Mouse (Mus musculus) right cerebral cortex, postnatal 4 days (tissue): ENCODE measurements at regions not wholly inside any gene's neighbourhood (a gene's known extent, or its start where the extent isn't known, plus 50 kb on each side); places are given as distances from the start of the nearest gene placed in this dataset.

ENCODE experiments used
- DNase-seq: peaks from one replicate; pipeline ENCODE4 v3.0.0-alpha.2; 2022

GRCm38 (mm10) chr12:97915026-97915425 is 344.2 kb downstream of the Galc start:
- no peak for DNase-seq

- DNase-seq: no peak
These were observed 346.5 kb downstream of the Galc start for GRCm38 (mm10) chr12:97912730-97913129.

- no peak for DNase-seq
These were observed 360.0 kb downstream of the Galc start for GRCm38 (mm10) chr12:97899266-97899665.

- no peak for DNase-seq
These were observed 361.1 kb downstream of the Galc start for GRCm38 (mm10) chr12:97898178-97898577.

- no peak for DNase-seq
These were observed 363.3 kb downstream of the Galc start for GRCm38 (mm10) chr12:97895981-97896380.

GRCm38 (mm10) chr12:97888801-97889455 is 370.3 kb downstream of the Galc start:
- DNase-seq: no peak

GRCm38 (mm10) chr12:97888291-97888800 is 370.9 kb downstream of the Galc start:
- DNase-seq: no peak

- no peak for DNase-seq
These were observed 376.8 kb downstream of the Galc start for GRCm38 (mm10) chr12:97882439-97882838.

- peak; percentile 90 for DNase-seq
These were observed 386.9 kb downstream of the Galc start for GRCm38 (mm10) chr12:97872391-97872790.

- no peak for DNase-seq
These were observed 396.3 kb downstream of the Galc start for GRCm38 (mm10) chr12:97862921-97863320.

- peak; percentile 13 for DNase-seq
These were observed 422.9 kb downstream of the Galc start for GRCm38 (mm10) chr12:97836202-97836908.

- no peak for DNase-seq
These were observed 465.7 kb downstream of the Galc start for GRCm38 (mm10) chr12:97793364-97794120.

GRCm38 (mm10) chr12:97783476-97783875 is 475.8 kb downstream of the Galc start:
- DNase-seq: no peak

- DNase-seq: no peak
These were observed 500.1 kb downstream of the Galc start for GRCm38 (mm10) chr12:97759116-97759515.

- no peak for DNase-seq
These were observed 500.6 kb downstream of the Galc start for GRCm38 (mm10) chr12:97758624-97759023.

- DNase-seq: no peak
These were observed 509.1 kb downstream of the Galc start for GRCm38 (mm10) chr12:97750166-97750565.

GRCm38 (mm10) chr12:97740927-97741326 is 518.3 kb downstream of the Galc start:
- no peak for DNase-seq

GRCm38 (mm10) chr12:97732078-97732580 is 527.1 kb downstream of the Galc start:
- DNase-seq: no peak

- DNase-seq: no peak
These were observed 538.7 kb downstream of the Galc start for GRCm38 (mm10) chr12:97720554-97720953.

- DNase-seq: no peak
These were observed 541.4 kb downstream of the Galc start for GRCm38 (mm10) chr12:97717812-97718211.
